Mouse (Mus musculus) liver, embryonic 13.5 days (tissue): Measurements from ENCODE around the gene Dnajc5. TPM values are rescaled to one million over a fixed set of nuclear protein-coding genes. Genes with fewer than 3 reads are reported as not detected.

Experiments
- ATAC-seq: fragments of 200-750 bp; cut with Nextera tagmentation; 2 replicates; pipeline ENCODE4 v1.8.0; 2017; ENCODE audit warnings: low read depth, mild to moderate bottlenecking, moderate number of reproducible peaks, moderate library complexity
- DNase-seq: peaks from one replicate; pipeline ENCODE4 v3.0.0; 2022
- H3K27ac ChIP-seq: fragments of 300-500 bp; sonication (generic); 2 replicates; pipeline ENCODE4 v1.5.1; 2015; ENCODE audit warnings: moderate library complexity, mild to moderate bottlenecking, inconsistent platforms
- H3K27me3 ChIP-seq: fragments of 300-500 bp; sonication (generic); 2 replicates; pipeline ENCODE4 v1.6.1; 2015; ENCODE audit warnings: mild to moderate bottlenecking, inconsistent platforms
- H3K36me3 ChIP-seq: fragments of 300-500 bp; sonication (generic); 2 replicates; pipeline ENCODE4 v1.6.1; 2015; ENCODE audit warnings: mild to moderate bottlenecking, inconsistent platforms
- H3K4me1 ChIP-seq: fragments of 300-500 bp; sonication (generic); replicated peaks from 2 replicates; pipeline ENCODE4 v1.6.1; 2015; ENCODE audit warnings: inconsistent platforms
- H3K4me2 ChIP-seq: fragments of 300-500 bp; sonication (generic); 2 replicates; pipeline ENCODE4 v1.6.1; 2015; ENCODE audit warnings: inconsistent platforms, mild to moderate bottlenecking, moderate library complexity
- H3K4me3 ChIP-seq: fragments of 300-500 bp; sonication (generic); replicated peaks from 2 replicates; pipeline ENCODE4 v1.5.1; 2015; ENCODE audit warnings: mild to moderate bottlenecking, inconsistent platforms
- H3K9ac ChIP-seq: fragments of 300-500 bp; sonication (generic); 2 replicates; pipeline ENCODE4 v1.6.1; 2015; ENCODE audit warnings: mild to moderate bottlenecking, inconsistent platforms
- H3K9me3 ChIP-seq: fragments of 300-500 bp; sonication (generic); replicated peaks from 2 replicates; pipeline ENCODE4 v1.6.1; 2016; ENCODE audit warnings: inconsistent platforms
- WGBS: fragments of 180-500 bp; shearing (Covaris S2); methylation state at CpG from one replicate; pipeline ENCODE4 v1.1.7; 2015; ENCODE audit not compliant: insufficient replicate concordance; 5-methylcytosine and 5-hydroxymethylcytosine counted together
- polyA plus RNA-seq: library from polyadenylated mRNA; unstranded; fragments of >200 nt; fragmentation: Nextera tagmentation; extraction: Ambion mirVana; gene quantifications from 2 replicates; pipeline ENCODE4 v1.2.1, GENCODE M21; 2015

Dnajc5 gene
- polyA plus RNA-seq, 1 experiment from 2014 or later, result 29.6 TPM

DNA sequence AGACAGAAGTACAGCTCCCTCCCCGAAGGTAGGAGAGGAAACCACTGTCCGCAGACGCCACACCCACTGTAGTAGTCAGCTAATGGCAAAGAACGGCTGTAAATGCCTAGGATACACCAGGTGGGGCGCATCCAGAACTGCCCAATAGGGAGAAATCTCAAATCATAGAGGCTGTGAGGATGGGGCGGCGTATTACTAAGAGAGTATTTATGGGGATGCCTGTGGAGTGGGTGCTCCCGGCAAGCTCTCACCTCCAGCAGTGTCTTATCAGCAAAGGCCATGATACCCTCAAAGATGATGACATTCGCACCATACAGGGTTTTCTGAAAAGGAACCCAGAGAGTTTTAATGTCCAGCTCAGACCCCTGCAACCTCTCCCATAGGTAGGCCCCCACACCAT, 53.7 kb downstream of the Dnajc5 start:
- Histone ChIP-seq H3K9me3 (no peaks in the 10 kb centered on the region), H3K36me3 (peaks cover 24% of the 10 kb centered on the region), H3K27ac (no peak overlapping the region), H3K27me3 (no peaks in the 10 kb centered on the region), H3K4me2 (no peak overlapping the region), H3K4me1 (peaks cover 91% of the 10 kb centered on the region), H3K4me3 (no peak overlapping the region), H3K9ac (0 out of 2 replicates have a peak overlapping the region, but pooled peaks have one; percentile 5)
- 61% methylated on average over 9 of the region's 9 CpGs for WGBS
- DNase-seq (no peak), ATAC-seq (no peak)

DNA sequence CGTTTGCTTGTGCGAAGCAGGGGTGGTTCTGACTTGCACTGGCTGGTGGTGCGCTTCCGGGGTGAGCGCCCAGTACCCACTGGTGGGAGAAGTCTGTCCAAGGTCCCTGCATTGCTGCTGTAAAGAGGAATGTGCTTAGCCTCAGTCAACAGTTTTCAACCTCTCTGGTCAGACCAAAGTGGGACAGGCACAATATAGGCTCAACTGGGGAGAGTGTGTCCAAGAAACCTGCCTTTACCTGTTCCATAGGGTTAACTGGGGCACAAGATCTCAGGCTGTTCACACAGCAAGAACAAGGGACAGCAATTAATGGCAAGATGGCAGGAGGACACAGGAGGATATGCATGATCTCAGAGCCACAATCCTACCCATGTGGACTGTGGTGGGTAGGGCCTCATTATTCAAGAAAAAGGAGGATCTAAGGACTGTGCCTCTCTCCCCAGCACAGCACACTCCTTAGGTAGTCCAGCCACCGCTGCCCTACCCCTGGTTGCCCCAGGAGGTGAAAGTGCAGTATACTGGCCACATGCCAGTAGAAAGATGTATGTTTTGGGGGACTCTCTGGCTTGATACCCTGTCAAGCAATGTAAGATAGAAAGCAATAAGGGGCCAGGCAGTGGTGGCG, 54.7 kb downstream of the Dnajc5 start:
- no peak overlapping the region for H3K9ac ChIP-seq
- ATAC-seq (no peak), DNase-seq (no peak)
- peaks cover 24% of the 10 kb centered on the region for H3K36me3 ChIP-seq
- no peak overlapping the region for H3K4me3 ChIP-seq
- 92% methylated on average over 7 of the region's 7 CpGs for WGBS
- H3K27me3 ChIP-seq, result no peaks in the 10 kb centered on the region
- peaks cover 91% of the 10 kb centered on the region for H3K4me1 ChIP-seq
- H3K4me2 ChIP-seq, result no peak overlapping the region
- no peaks in the 10 kb centered on the region for H3K9me3 ChIP-seq
- H3K27ac ChIP-seq, result no peak overlapping the region

DNA sequence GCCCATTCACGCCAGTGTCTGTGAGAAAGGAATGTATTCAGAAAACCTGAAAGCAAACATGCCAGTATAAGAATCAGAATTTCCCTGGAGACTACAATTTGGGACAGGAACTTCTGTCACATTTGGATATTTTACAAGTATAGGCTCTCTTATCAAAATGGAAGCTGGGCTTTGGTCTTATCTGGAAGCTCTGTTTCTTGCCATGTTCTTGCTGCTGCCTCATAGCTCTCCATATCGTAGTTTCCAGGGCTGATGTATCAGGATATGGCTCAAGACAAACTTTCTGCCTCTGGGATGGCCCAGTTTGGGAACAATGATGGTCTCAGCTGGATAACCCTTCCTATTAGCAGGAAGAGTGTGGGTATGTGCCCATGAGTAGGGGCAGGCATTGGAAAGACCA, 56.3 kb downstream of the Dnajc5 start:
- Histone ChIP-seq H3K4me3 (no peak overlapping the region), H3K27ac (peak overlapping the region; percentile 85), H3K9me3 (no peaks in the 10 kb centered on the region), H3K9ac (peak overlapping the region; percentile 90), H3K27me3 (no peaks in the 10 kb centered on the region), H3K36me3 (peaks cover 24% of the 10 kb centered on the region), H3K4me1 (peaks cover 89% of the 10 kb centered on the region), H3K4me2 (peak overlapping the region; percentile 57)
- WGBS, result 53% methylated on average over 2 of the region's 2 CpGs
- DNase-seq (no peak), ATAC-seq (no peak)

DNA sequence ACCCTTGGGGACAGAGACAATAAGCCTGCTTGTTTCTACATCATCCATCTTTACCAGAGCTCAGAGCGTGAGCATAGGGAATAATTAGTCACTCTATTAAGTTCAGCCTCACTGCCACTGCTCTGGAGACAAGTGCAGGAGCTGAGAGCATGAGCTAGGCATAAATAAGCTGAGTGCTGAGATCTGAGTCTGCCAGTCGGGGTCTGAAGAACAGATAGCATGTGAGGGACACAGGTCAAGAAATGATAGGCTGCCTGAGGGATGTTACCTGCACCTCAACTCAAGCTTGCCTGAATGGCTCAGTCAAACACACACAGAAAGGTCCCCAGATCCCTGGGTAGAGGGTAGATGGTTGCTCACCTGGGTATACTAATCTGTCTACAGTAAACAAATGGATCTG, 56.8 kb downstream of the Dnajc5 start:
- peak overlapping the region; percentile 85 for H3K27ac ChIP-seq
- H3K27me3 ChIP-seq, result no peaks in the 10 kb centered on the region
- peak overlapping the region; percentile 57 for H3K4me2 ChIP-seq
- ATAC-seq, result no peak
- H3K4me1 ChIP-seq, result peaks cover 86% of the 10 kb centered on the region
- H3K36me3 ChIP-seq, result peaks cover 20% of the 10 kb centered on the region
- H3K9me3 ChIP-seq, result no peaks in the 10 kb centered on the region
- WGBS, result 49% methylated on average over 2 of the region's 2 CpGs
- DNase-seq, result peak; percentile 8
- H3K9ac ChIP-seq, result peak overlapping the region; percentile 90
- no peak overlapping the region for H3K4me3 ChIP-seq

DNA sequence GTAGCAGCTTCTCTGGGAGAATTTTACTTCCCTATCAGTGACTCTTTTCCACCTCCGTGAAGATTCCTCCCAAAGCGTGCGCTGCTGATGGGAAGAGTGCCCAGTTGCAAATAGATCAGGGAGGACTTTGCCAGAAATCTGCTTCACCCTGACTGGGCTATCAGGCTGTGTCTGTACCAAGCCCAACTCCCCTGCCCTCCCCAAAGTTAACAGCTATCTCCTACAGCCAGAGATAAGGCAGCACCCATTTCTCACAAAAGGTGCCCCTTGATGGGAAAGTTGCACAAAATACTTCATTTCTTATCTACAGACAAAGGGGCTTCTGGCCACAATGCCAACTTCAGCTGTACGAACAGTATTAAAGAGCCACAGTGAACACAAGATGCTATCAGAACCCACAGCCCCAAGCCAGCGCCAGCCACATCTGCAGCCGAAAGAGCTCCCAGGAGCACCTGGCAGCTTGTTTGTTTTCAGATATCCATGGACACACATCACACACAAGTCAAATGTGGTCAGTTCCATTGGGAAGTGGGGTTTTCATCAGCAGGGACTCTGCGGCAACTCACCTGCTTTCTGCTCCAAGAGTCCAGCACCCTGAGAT, 57.8 kb downstream of the Dnajc5 start:
- Histone ChIP-seq H3K9me3 (no peaks in the 10 kb centered on the region), H3K4me2 (peak overlapping the region; percentile 57), H3K4me3 (peak overlapping the region; percentile 14; the same call in 1 of the 2 replicates), H3K27me3 (no peaks in the 10 kb centered on the region), H3K9ac (peak overlapping the region; percentile 90), H3K36me3 (peaks cover 11% of the 10 kb centered on the region), H3K4me1 (peaks cover 92% of the 10 kb centered on the region), H3K27ac (peak overlapping the region; percentile 85)
- WGBS, result 31% methylated on average over 7 of the region's 7 CpGs
- DNase-seq, result peak; percentile 50
- ATAC-seq, result peak; percentile 49

DNA sequence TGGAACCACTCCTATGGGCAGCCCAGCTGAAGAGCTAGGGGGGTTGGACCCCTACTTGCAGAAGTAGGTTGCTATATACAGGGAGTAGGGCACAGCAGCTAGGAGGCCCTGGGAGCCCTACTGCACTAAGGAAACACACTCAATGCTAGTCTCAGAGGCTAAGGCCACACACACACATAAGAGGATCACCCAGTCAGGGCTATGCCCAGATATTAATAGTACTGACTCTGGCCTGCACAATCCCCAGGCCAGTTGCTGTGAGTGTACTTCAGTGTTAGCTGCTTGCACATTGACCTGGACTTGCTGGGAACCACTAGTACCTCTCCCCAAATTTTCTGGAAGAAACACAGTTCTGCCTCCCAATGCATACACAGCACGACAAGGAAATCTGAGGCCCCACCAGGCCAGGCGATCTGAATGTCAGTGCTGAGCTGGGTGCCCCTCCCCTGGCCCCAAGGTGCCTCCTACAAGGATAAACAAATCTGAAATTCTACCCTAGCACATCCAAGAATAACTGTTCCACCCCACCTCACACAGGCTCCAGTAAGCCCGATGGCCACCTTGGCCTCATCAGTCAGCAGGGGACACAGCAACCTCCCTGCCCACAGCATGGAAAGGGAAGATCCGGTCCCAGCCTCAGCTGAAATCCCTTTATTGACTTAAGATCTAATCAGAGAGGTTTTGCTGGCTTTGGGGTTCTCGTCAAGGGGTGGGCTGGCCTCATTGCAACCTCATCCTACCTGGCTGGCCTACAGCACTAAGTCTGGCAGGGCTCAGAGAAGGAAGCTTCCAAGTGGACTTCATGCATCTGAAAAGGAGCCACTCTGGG, 58.7 kb downstream of the Dnajc5 start:
- H3K27ac ChIP-seq, result peak overlapping the region; percentile 85
- peaks cover 91% of the 10 kb centered on the region for H3K4me1 ChIP-seq
- peak overlapping the region; percentile 90 for H3K9ac ChIP-seq
- ATAC-seq, result no peak
- no peaks in the 10 kb centered on the region for H3K27me3 ChIP-seq
- DNase-seq, result peak; percentile 1
- H3K36me3 ChIP-seq, result peaks cover 15% of the 10 kb centered on the region
- WGBS, result 54% methylated on average over 5 of the region's 5 CpGs
- peak overlapping the region; percentile 97 for H3K4me2 ChIP-seq
- peak overlapping the region; percentile 14; the same call in 1 of the 2 replicates for H3K4me3 ChIP-seq
- H3K9me3 ChIP-seq, result no peaks in the 10 kb centered on the region

DNA sequence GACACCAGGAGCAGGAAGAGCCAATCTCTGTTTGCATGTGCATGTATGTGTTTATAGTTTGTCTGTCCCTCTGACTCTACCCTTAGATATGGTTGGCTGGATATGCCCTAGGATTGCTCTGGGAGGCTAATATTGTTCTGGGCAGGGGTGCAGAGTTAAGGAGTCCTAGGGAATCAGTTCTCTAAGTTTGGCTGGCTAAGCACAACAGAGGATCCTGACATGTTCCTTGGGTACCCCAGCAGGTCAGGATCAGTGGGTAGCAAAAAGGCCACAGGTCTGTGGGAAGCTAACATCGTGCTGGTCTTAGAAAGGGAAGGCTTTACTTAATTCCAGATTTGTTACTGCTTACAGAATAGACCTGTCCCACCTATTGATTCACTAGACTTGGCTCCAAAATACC, 59.4 kb downstream of the Dnajc5 start:
- no peak for ATAC-seq
- Histone ChIP-seq H3K4me3 (no peak overlapping the region), H3K27ac (peak overlapping the region; percentile 95; the same call in 1 of the 2 replicates), H3K36me3 (peaks cover 15% of the 10 kb centered on the region), H3K27me3 (no peaks in the 10 kb centered on the region), H3K4me1 (peaks cover 84% of the 10 kb centered on the region), H3K9me3 (no peaks in the 10 kb centered on the region), H3K9ac (peak overlapping the region; percentile 90), H3K4me2 (peak overlapping the region; percentile 97)
- DNase-seq, result no peak
- 83% methylated on average over 1 of the region's 1 CpGs for WGBS

DNA sequence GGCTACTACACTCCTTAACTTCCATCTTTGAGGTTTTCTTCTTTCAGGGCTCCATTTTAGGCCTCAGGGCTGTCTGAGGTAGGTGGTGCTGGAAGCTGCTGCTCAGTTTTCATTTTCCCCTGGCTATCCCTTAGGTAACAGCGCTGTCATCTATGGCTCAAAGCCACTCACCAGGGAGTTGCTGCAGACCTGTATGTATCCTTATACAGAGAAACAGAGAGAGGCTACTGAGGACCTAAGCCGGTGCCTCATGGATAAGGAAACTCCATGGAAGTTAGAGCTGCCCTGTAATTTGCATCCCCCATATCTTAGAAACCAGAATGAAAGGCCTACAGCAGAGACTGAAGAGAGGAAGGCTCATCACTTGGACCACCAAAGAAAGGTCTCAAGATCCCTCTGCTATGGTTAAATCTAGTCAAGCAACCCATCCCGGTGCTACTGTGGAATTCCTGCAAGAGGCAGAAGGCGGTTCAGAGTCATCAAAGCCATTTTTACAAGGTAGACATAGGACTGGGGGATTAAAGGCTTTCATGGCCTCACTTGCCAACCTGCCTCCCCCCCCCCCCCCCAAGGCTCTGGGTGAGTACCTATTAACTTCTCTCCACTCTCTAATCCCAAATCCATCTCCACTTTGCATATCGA, 60.0 kb downstream of the Dnajc5 start:
- H3K27ac ChIP-seq, result peak overlapping the region; percentile 95
- peak overlapping the region; percentile 90 for H3K9ac ChIP-seq
- DNase-seq, result peak; percentile 0
- H3K4me1 ChIP-seq, result peaks cover 78% of the 10 kb centered on the region
- 74% methylated on average over 5 of the region's 5 CpGs for WGBS
- no peaks in the 10 kb centered on the region for H3K9me3 ChIP-seq
- peak overlapping the region; percentile 78 for H3K4me3 ChIP-seq
- no peak for ATAC-seq
- peak overlapping the region; percentile 97 for H3K4me2 ChIP-seq
- H3K27me3 ChIP-seq, result no peaks in the 10 kb centered on the region
- H3K36me3 ChIP-seq, result peaks cover 16% of the 10 kb centered on the region

DNA sequence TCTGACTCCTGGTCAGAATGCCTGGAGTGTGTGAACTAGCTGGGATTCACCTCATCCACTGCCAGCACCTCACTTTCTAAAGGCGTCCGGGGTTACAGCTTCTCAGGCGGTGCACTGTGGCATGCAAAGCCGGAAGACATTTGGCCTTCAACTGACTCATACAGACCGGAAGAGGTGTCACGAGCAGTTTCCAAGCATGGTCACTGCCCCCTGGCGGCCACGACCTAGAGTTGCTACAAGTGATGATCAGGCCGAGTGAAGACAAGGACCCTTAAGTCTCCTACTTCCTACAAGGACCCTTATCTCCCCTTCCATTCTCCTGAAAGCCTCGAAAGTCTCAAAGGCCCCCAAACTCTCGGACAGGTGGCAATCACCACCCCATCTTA, 60.7 kb downstream of the Dnajc5 start:
- Histone ChIP-seq H3K27ac (peak overlapping the region; percentile 95), H3K4me3 (peak overlapping the region; percentile 78), H3K36me3 (peaks cover 24% of the 10 kb centered on the region), H3K4me2 (peak overlapping the region; percentile 97), H3K27me3 (no peaks in the 10 kb centered on the region), H3K9me3 (no peaks in the 10 kb centered on the region), H3K9ac (peak overlapping the region; percentile 90), H3K4me1 (peaks cover 72% of the 10 kb centered on the region)
- DNase-seq (peak; percentile 78), ATAC-seq (peak; percentile 75)
- 1% methylated on average over 11 of the region's 11 CpGs for WGBS

DNA sequence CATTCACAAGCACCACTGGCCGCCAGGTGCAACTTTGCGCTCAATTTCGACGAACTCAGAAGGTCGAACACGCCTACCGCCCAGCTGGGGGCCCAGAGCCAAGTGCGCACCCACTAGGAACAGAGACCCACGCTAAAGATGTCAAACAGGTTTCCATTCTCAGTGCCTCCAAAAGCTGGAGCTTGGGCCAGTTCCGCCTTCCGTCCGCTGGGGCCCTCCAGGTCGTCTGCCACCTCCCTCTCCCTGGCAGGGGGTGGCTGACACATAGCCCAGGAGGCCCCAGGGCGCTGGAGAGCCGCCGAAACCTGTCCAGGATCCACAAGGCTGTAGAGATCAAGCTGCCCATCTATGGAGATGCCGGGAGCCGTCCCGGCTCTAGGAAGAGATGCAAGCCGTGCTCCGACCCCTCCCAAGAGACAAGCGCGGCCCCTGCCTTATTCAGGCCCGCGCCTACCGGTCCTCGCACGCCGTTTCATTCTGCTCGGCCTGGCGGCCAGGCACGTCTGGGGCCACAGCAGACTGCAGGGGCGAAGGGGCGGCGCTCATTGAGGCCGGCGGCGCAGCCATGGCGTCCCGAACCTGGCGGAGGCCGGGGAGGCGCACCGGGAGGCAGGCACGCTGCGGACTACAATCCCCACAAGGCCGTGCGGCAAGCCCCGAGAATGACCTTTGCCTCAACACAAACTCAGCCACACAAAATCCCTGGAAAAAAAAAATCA, 61.3 kb downstream of the Dnajc5 start:
- peaks cover 67% of the 10 kb centered on the region for H3K4me1 ChIP-seq
- peaks cover 29% of the 10 kb centered on the region for H3K36me3 ChIP-seq
- H3K27ac ChIP-seq, result peak overlapping the region; percentile 95
- no peaks in the 10 kb centered on the region for H3K27me3 ChIP-seq
- no peaks in the 10 kb centered on the region for H3K9me3 ChIP-seq
- peak overlapping the region; percentile 90 for H3K9ac ChIP-seq
- DNase-seq, result peak; percentile 79
- peak overlapping the region; percentile 78 for H3K4me3 ChIP-seq
- WGBS, result under 1% methylated on average over 49 of the region's 49 CpGs
- peak overlapping the region; percentile 97 for H3K4me2 ChIP-seq
- ATAC-seq, result peak; percentile 78
